Mouse (Mus musculus): ENCODE results near the gene Cers6. TPM values are rescaled to one million over a fixed set of nuclear protein-coding genes. Genes with fewer than 3 reads are reported as not detected.

Gene Cers6
- total RNA-seq, 2 experiments from 2014 or later: 92.2 to 97.2 TPM

- Histone ChIP-seq H3K27ac (peak overlapping the region; percentile 2), H3K4me3 (no peak overlapping the region)
- DNase-seq (ENCODE audit: low spot score in 2 of 2): no peak
- no peak for TF ChIP-seq CTCF (conservative IDR thresholded peaks at IDR 0.05)
Observed at GRCm38 (mm10) chr2:69086505-69087260, 225.4 kb downstream of the Cers6 start.

GRCm38 (mm10) chr2:69095836-69096235 is 234.6 kb downstream of the Cers6 start:
- Histone ChIP-seq H3K27ac (peak overlapping the region; percentile 80), H3K4me3 (no peak overlapping the region)
- TF ChIP-seq CTCF (conservative IDR thresholded peaks at IDR 0.05): no peak
- DNase-seq (ENCODE audit: low spot score in 2 of 2): no peak

DNA sequence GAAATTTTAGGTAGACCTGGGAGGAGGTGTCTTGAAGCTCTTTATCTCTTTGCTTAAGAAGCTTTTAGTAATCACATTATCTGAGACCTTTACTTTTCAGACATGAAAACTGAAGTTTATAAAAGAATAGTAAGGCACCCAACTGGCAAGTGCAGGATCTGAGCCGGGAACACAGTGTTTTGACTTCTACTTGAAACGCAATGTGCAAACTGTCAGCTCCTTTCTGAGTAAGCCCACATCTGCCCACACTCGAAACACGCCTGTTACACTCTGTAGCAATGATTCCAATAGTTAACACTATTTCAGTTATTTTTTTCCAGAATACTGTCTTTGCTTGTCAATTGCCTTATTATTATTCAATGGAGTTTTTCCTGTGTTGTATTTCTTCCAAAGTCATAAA is 235.6 kb downstream of the Cers6 start:
- peak in 1 of 2 experiments; percentile 67 for DNase-seq (ENCODE audit: low spot score in 2 of 2)
- H3K4me3 ChIP-seq: no peak overlapping the region

GRCm38 (mm10) chr2:69097526-69097925 is 236.3 kb downstream of the Cers6 start:
- no peak for TF ChIP-seq CTCF (conservative IDR thresholded peaks at IDR 0.05)
- Histone ChIP-seq H3K4me3 (no peak overlapping the region), H3K27ac (peak overlapping the region; percentile 80)
- no peak for DNase-seq (ENCODE audit: low spot score in 2 of 2)

More for the DNA sequence above, 235.6 kb downstream of the Cers6 start:
- TF ChIP-seq CTCF (conservative IDR thresholded peaks at IDR 0.05): no peak
- peak overlapping the region; percentile 80 for H3K27ac ChIP-seq

- H3K27ac ChIP-seq: peak overlapping the region; percentile 80
- no peak for DNase-seq (ENCODE audit: low spot score in 2 of 2)
- no peak for TF ChIP-seq CTCF (conservative IDR thresholded peaks at IDR 0.05)
- no peak overlapping the region for H3K4me3 ChIP-seq
Observed at GRCm38 (mm10) chr2:69098701-69099100, 237.5 kb downstream of the Cers6 start.

DNA sequence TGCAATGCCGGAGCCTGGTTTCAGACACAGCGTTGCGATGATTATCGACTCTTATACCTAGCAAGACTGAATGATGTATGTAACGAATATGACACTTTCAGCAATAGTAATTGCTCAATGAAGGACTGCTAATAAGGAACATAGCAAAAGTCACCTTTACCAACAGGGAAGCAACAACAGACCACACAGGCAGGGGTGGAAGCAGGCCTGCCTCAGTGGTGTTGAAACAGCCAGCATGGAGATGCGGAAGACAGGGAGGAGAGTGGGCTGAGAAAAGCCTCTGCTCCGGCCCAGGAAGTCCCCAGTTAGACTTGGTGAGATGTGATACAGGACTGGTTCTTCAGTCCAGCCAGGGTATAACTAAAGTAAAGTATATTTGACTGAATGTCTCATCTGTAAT is 237.9 kb downstream of the Cers6 start:
- DNase-seq (ENCODE audit: low spot score in 2 of 2): no peak
- no peak overlapping the region for H3K4me3 ChIP-seq
- peak overlapping the region; percentile 15; the same call in 1 of the 2 replicates for H3K27ac ChIP-seq
- no peak for TF ChIP-seq CTCF (conservative IDR thresholded peaks at IDR 0.05)

DNA sequence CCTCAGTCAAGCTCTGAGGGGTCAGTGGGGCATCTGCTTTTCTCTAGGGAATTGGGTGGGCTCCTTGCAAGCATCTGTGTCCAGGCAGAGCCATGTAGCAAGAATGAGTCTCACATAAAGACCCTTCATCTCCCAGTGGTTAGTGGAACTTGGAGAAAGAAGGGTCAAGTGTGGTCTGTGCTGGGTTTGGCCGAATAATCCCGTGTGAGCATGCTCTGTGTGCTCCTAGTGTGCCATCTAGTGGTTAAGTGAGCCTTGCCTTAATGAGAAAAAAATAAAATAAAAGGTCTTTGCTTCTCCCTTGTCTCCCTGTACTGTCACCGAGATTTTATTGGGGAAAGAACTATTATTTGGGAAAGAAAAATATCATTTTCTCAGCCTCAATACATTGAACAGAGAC is 239.5 kb downstream of the Cers6 start:
- no peak overlapping the region for H3K4me3 ChIP-seq
- TF ChIP-seq CTCF (conservative IDR thresholded peaks at IDR 0.05): peak; percentile 89
- no peak for DNase-seq (ENCODE audit: low spot score in 2 of 2)
- H3K27ac ChIP-seq: peak overlapping the region; percentile 40; the same call in 1 of the 2 replicates

GRCm38 (mm10) chr2:69103526-69103925 is 242.3 kb downstream of the Cers6 start:
- peak overlapping the region; percentile 8; the same call in 1 of the 2 replicates for H3K27ac ChIP-seq
- H3K4me3 ChIP-seq: no peak overlapping the region
- no peak for TF ChIP-seq CTCF (conservative IDR thresholded peaks at IDR 0.05)
- no peak for DNase-seq (ENCODE audit: low spot score in 2 of 2)

GRCm38 (mm10) chr2:69104511-69105145 is 243.4 kb downstream of the Cers6 start:
- Histone ChIP-seq H3K4me3 (no peak overlapping the region), H3K27ac (peak overlapping the region; percentile 8)
- no peak for TF ChIP-seq CTCF (conservative IDR thresholded peaks at IDR 0.05)
- peak in 1 of 2 experiments; percentile 40 for DNase-seq (ENCODE audit: low spot score in 2 of 2)

GRCm38 (mm10) chr2:69109246-69109645 is 248.0 kb downstream of the Cers6 start:
- DNase-seq (ENCODE audit: low spot score in 2 of 2): no peak
- Histone ChIP-seq H3K4me3 (no peak overlapping the region), H3K27ac (peak overlapping the region; percentile 64; the same call in 1 of the 2 replicates)
- TF ChIP-seq CTCF (conservative IDR thresholded peaks at IDR 0.05): no peak

- no peak for TF ChIP-seq CTCF (conservative IDR thresholded peaks at IDR 0.05)
- H3K27ac ChIP-seq: peak overlapping the region; percentile 64; the same call in 1 of the 2 replicates
- H3K4me3 ChIP-seq: no peak overlapping the region
- no peak for DNase-seq (ENCODE audit: low spot score in 2 of 2)
Observed at GRCm38 (mm10) chr2:69109710-69110109, 248.5 kb downstream of the Cers6 start.

DNA sequence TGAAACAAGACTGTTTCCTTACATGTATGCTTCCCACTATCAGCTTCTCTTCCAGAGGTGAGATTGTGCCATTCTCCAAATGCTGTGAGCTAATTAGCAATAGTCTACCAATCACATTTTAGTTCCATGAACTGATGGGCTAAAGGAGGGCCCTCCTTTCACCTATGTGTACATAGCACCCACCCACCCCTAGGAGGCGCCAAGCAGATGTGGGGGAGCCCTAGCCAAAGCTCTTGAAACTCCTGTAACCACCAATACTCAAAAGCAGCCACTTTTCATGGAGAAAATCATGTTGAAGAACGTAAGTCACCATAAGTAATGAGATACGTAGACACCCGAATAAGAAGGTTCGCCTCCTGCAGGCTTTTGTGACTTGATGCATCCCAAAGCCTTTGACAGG is 251.4 kb downstream of the Cers6 start:
- Histone ChIP-seq H3K4me3 (no peak overlapping the region), H3K27ac (peak overlapping the region; percentile 23; the same call in 1 of the 2 replicates)
- no peak for DNase-seq (ENCODE audit: low spot score in 2 of 2)
- TF ChIP-seq CTCF (conservative IDR thresholded peaks at IDR 0.05): peak; percentile 66

GRCm38 (mm10) chr2:69113829-69114547 is 252.7 kb downstream of the Cers6 start:
- Histone ChIP-seq H3K27ac (peak overlapping the region; percentile 75), H3K4me3 (no peak overlapping the region)
- TF ChIP-seq CTCF (conservative IDR thresholded peaks at IDR 0.05): 0 out of 2 replicates have a peak, but pooled peaks have one; percentile 25
- no peak for DNase-seq (ENCODE audit: low spot score in 2 of 2)

All from layer of hippocampus, adult 2 months (tissue).